Mouse (Mus musculus) Patski (cell line): ENCODE data around the gene Gas2l3. TPM values are rescaled to one million over a fixed set of nuclear protein-coding genes. Genes with fewer than 3 reads are reported as not detected.

Experiments
- ATAC-seq: fragments of 100-300 bp; one replicate; pipeline ENCODE4 v1.8.0; 2021
- CTCF ChIA-PET: fragments of 350-600 bp; sonication (Branson Sonifier 250); formaldehyde crosslinking; loops from one replicate; lab custom pipeline; 2022; ENCODE audit warnings: inconsistent platforms; lab: Charles Lee
- POLR2A ChIA-PET: fragments of 350-600 bp; sonication (Branson Sonifier 250); formaldehyde crosslinking; loops from one replicate; lab custom pipeline; 2022; ENCODE audit warnings: antibody characterized with exemption, inconsistent platforms; lab: Charles Lee
- DNase-seq: peaks from one replicate; pipeline ENCODE4 v3.0.0-alpha.2; 2011; ENCODE audit warnings: low read depth, low spot score
- H3K27me3 ChIP-seq: fragments of 371-371 bp; one replicate; pipeline ENCODE4 v1.5.1; 2021
- CTCF ChIP-seq: fragments of 100-300 bp; IDR thresholded peaks from one replicate; pipeline ENCODE4 v1.5.1; 2021
- in situ Hi-C: fragments of 300-500 bp; cut with MboI; formaldehyde crosslinking; loops from 3 replicates; pipeline ENCODE4 v1.11.1; 2018; ENCODE audit warnings: low pct_unique_long_range_greater_than_20kb, mixed read lengths
- polyA plus RNA-seq: library from polyadenylated mRNA; unstranded; gene quantifications from one replicate; pipeline ENCODE4 v1.2.3, GENCODE M21; 2021

Gene Gas2l3
- polyA plus RNA-seq: 8.6 TPM

DNA sequence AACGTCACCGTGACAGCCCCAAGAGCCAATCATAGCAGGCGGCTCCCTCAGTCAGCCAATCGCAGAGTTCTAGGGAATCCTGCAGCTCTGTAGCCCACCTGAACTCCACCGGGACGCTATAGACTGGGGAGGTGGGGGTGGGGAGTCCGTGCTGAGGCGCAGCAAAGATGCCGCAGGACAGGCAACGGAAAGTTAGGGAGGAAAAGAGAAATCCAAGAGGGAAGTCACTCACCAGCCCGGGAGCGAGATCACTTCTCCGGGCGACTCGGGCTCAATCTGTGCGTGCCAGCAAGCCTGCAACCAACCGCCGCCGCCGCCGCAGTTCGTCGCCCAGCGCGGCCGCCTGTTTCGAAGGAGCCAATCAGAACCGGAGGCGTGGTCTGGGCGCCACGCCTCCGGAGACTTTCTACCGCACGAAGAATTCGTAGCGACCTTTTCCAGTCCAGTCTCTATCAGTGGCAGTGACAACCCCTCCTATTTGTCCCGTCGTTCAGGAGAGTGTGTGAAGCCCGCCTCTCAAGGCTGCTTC is at the start of gene Gas2l3:
TSS of gene Gas2l3 (minus strand) at position 345 of the 529 bp plus-strand sequence.
- no peaks in the 10 kb centered on the region for H3K27me3 ChIP-seq
- in situ Hi-C loops: no loop called here
- no peak for TF ChIP-seq CTCF
- ChIA-PET CTCF (interaction anchor here (2.4 kb wide), 1 partner anchor 18 kb away, joined by 6 read pairs; no protein-coding TSS in a partner anchor), POLR2A (interaction anchor here (0.6 kb wide), 1 partner anchor 9 kb away, joined by 6 read pairs; no protein-coding TSS in a partner anchor)
- no peak for DNase-seq
- ATAC-seq: peak; percentile 96

DNA sequence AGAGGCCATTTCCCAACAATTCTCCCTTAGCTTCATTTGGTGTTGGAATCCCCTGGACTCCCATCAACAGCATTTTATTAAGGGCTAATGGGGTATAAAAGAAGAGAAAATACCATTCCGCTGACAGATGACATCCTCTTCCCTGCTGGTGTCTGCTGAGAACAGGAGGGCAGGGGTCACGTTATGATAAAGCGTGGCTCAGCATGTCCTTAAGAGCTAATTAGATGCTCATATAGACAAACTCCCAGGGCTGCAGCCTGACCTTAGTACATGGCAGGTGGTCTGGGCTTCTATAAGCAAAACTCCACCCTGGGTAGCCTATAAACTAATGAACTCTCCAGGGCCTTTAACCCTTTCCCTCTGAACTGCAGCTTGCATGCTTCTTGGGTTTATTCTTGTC is 47.6 kb upstream of the Gas2l3 start:
- POLR2A ChIA-PET: interaction anchor here (0.6 kb wide), 1 partner anchor 10 kb away, joined by 3 read pairs; no protein-coding TSS in a partner anchor
- TF ChIP-seq CTCF: no peak

DNA sequence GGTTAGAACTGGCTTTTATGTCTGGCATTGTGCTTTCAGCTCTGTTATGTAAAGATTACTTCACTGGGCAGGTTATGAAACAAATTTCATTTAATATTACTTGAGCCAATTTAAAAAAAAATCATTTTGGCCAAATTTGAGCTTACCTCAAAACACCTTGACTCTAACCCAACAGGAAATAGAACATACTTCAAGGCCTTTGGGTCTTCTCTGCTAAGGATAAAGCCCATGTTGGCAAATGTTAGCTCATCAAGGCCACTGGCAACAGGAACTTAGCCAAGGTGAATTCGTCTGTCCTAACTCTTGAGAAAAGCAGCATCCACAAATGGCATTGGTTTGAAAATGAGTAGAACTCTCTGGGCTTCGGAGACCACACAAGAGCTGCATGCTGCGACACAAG is 46.5 kb upstream of the Gas2l3 start:
- in situ Hi-C loops: no loop called here
- no peak for DNase-seq
- CTCF ChIA-PET: interaction anchor here (1.4 kb wide), 1 partner anchor 139 kb away, joined by 7 read pairs; no protein-coding TSS in a partner anchor
- H3K27me3 ChIP-seq: no peaks in the 10 kb centered on the region
- POLR2A ChIA-PET: interaction anchor here (0.6 kb wide), 1 partner anchor 94 kb away, joined by 3 read pairs; no protein-coding TSS in a partner anchor
- ATAC-seq: no peak
- no peak for TF ChIP-seq CTCF

More for the DNA sequence above, 47.6 kb upstream of the Gas2l3 start:
- DNase-seq (no peak), ATAC-seq (no peak)
- in situ Hi-C loops: no loop called here
- no peaks in the 10 kb centered on the region for H3K27me3 ChIP-seq
- CTCF ChIA-PET: interaction anchor here (1.4 kb wide), 1 partner anchor 138 kb away, joined by 7 read pairs; no protein-coding TSS in a partner anchor

DNA sequence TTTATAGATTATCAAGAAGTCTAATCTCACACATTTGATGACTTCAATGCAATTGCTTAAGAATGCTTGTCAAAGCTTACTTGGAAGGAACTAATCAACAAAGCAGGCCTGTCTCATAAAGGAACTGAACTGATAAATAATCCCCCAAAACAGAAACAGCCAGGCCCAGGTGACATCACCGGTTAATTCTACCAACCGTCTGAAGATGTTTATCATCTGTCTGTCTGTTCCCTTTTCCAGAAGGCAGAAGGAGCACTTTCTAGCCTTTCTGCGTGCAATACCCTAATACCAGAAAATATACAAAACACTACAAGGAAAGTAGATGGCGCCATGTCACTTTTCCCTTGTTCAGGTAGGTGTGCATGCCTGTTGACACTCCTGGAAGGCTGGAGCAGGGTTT is 45.7 kb upstream of the Gas2l3 start:
- CTCF ChIA-PET: interaction anchor here (0.9 to 1.1 kb wide), 4 partner anchors 8 to 140 kb away, joined by 3 to 4 read pairs (median 3); no protein-coding TSS in a partner anchor
- in situ Hi-C loops: no loop called here
- no peak for ATAC-seq

DNA sequence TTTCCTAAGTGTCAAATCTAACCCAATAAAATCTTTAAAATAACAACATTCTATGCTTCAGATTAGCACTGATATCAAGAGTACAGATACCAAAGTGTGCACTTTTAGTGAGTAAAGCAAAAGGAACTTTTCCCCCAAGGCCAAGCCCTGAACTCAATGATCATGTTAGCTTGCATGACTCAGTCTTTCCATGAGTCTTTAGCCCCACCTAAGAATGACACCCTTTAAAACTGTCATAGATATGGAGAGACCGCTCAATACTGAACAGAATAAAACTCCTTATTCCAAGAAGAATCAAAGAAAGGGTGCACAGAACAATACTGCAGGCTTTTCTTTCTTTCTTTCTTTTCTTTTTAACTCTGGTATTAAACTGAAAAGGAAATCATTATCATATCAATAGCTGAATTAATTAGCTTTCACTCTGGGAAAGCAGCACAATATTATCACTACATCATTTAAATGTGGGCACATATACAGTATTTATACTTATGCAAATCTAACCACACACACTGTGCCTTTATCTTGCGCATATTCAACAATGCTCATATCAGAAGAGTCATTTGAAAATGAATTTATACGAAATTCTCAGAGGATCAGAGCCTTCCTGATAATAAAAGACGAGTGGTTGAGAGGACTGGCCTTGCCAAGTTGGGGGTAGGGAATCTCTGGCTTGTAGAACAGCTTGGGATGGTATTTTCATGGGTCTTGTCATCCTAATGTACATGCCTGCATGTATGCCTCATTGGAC is 43.4 kb upstream of the Gas2l3 start:
- DNase-seq: no peak
- POLR2A ChIA-PET: no interaction called here
- in situ Hi-C loops: no loop called here
- ATAC-seq: no peak
- TF ChIP-seq CTCF: no peak
- CTCF ChIA-PET: interaction anchor here (1.0 to 1.5 kb wide), 5 partner anchors 19 to 148 kb away, joined by 3 to 7 read pairs (median 3); no protein-coding TSS in a partner anchor
- H3K27me3 ChIP-seq: no peaks in the 10 kb centered on the region

More for the DNA sequence above, 45.7 kb upstream of the Gas2l3 start:
- H3K27me3 ChIP-seq: no peaks in the 10 kb centered on the region
- peak; percentile 32 for TF ChIP-seq CTCF
- DNase-seq: no peak
- POLR2A ChIA-PET: no interaction called here

DNA sequence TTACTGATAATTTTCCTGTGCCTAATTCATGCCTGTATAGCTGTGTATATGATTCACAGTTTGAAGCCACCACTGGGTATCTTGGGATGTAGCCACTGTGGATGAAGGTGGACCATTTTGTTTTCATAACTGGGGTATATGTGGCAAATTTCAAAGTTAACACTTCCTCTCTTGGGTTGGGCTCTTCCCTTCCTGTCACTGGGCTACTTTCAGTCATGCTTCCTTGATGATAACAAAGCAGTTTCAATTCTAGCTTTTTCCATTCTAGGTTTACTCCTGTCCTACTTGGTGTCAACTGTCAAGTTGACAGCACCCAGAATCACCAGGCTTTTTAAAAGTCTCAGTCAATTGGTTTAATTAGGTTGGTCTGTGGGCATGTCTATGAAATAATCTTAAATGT is 41.1 kb upstream of the Gas2l3 start:
- TF ChIP-seq CTCF: no peak
- ChIA-PET CTCF (interaction anchor here (2.5 kb wide), 1 partner anchor 23 kb away, joined by 7 read pairs; no protein-coding TSS in a partner anchor), POLR2A (no interaction called here)
- DNase-seq: no peak
- ATAC-seq: no peak
- no peaks in the 10 kb centered on the region for H3K27me3 ChIP-seq
- in situ Hi-C loops: no loop called here

DNA sequence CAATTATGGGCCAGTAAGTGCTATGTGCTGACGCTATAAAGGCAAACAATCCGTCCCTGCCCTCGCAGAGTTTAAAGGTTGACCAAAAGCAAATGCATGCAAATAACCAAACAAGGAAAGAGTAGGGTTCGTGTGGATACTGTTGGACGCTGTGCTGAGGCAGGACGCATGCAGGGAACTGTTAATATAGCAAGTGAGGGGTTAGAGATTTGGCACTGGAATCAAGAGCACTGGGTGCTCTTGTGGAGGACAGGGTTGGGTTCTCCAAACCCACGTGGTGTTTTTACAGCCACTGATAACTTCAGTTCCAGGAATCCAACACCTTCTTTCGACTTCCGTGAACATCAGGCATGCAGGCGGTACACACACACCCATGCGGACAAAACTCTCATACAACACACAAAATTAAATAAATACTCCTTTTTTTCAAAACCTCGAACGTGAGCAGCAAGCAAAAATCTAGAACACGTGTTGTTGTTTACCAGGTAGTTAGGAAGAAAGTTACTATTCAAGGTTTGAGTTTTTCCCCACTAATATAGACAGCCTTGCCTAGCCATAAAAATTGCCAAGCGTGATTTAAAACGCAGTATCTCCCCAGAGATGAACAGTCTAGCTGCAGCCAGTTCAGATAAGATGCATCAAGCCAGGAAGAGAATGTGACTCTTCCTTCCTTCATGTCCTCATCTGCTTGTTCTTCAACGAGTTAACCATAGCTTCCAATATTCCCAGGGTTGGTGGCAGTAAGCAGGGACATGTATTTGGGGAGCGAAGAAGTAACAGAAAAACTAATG is 40.2 kb upstream of the Gas2l3 start:
- no peak for ATAC-seq
- no peaks in the 10 kb centered on the region for H3K27me3 ChIP-seq
- ChIA-PET CTCF (interaction anchor here (1.2 to 2.5 kb wide), 2 partner anchors 22 to 137 kb away, joined by 3 to 7 read pairs; partner anchors contain the start of gene Slc17a8), POLR2A (no interaction called here)
- TF ChIP-seq CTCF: no peak
- in situ Hi-C loops: no loop called here
- DNase-seq: no peak

DNA sequence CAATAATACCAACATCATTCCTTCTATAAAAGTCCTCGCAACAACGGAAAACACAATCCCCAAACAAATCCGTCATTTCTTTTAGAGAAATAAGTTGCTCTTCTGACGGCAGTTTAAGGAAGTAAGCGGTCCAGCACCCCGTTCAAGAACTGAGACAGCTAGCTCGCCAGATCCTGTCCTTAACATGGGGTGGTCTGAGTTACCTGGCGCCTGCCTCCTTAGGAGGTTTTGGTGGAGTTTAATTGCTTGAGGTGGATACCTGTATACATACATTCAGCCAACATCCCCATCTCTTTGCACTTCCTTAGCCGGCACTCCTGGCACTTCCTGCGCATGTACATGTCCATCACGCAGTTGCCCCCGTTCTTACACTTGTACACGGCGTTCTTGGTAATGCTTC is 39.3 kb upstream of the Gas2l3 start:
- no peaks in the 10 kb centered on the region for H3K27me3 ChIP-seq
- CTCF ChIA-PET: interaction anchor here (0.8 kb wide), 1 partner anchor 21 kb away, joined by 3 read pairs; no protein-coding TSS in a partner anchor
- DNase-seq (no peak), ATAC-seq (no peak)
- TF ChIP-seq CTCF: no peak
- POLR2A ChIA-PET: no interaction called here
- in situ Hi-C loops: no loop called here

DNA sequence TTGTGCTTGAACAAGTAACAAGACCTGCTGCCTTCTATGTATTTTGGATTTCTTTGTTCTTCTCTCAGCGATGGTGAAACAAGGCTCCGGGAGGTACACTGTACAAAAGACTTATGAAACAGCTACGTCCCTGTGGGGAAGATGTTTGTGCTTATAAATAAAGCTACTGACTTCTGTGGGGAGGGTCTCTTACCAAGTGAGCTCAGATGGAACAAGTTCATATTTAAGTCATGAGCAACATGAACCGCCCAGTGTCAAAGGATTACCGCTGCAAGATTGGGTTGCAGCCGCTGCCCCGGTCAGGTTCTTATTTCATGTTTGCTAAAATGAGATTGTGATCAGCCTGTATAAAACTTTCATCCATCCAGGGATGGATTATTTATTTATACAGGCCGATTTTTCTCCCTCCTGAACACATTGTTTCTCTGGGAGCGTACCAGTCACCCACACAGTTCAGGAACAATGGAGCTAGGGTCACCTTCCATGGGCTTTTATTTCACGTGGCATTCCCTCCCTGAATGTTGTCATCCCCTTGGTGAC is 38.4 kb upstream of the Gas2l3 start:
- in situ Hi-C loops: no loop called here
- CTCF ChIA-PET: interaction anchor here (0.8 kb wide), 1 partner anchor 20 kb away, joined by 3 read pairs; no protein-coding TSS in a partner anchor
- POLR2A ChIA-PET: no interaction called here
- no peak for TF ChIP-seq CTCF
- ATAC-seq: no peak
- no peaks in the 10 kb centered on the region for H3K27me3 ChIP-seq
- DNase-seq: no peak

DNA sequence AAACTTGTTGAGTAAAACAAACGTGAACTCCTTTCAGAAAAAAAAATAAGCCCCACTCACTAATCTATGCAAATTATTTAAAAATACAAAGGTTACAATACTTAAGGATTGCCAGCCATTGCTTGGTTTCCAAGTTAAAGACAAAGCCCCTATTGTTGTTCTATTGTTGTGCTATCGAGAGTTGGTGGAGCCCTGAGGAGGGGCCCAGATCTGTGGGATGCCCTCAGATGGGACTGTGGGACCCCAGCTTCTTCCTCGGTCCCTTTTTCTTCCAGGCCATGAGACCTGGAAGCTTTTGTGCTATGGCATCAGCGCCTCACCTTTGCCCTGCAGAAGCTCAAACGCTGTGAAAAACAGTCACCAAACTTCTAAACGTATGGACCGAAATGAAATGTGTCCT is 37.9 kb upstream of the Gas2l3 start:
- in situ Hi-C loops: no loop called here
- no peak for ATAC-seq
- no peak for TF ChIP-seq CTCF
- H3K27me3 ChIP-seq: no peaks in the 10 kb centered on the region
- ChIA-PET POLR2A (interaction anchor here (0.7 kb wide), 1 partner anchor 9 kb away, joined by 3 read pairs; no protein-coding TSS in a partner anchor), CTCF (no interaction called here)
- no peak for DNase-seq
